In the genomic region with DNA sequence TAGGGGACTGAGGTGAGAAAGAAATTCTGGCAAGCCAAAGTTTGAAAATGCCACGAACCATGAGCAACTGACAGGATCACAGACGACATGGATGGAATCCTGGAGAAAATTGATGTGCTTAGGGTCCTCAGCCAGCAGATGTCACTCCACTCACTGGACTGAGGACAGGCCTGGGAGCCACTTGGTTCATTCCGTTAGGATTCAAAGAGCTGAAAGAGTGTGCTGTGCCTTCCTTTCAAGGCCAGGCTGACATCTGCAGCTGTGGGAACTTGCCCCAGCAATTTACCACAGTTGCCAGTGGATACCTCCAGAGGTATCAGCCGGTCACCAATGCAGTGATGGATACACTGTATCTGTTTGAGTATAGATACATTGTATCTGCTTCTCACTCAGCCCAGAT, we compare ENCODE assay signal across 8 mouse cellular contexts. TPM values are rescaled to one million over a fixed set of nuclear protein-coding genes. Genes with fewer than 3 reads are reported as not detected.
A peak's percentile ranks its signal among the peaks of the same experiment; 100 is the strongest.
DNase-seq lines count a peak whose midpoint lies in the region; ATAC-seq and TF ChIP-seq lines count a peak whose summit lies in the region.
"Had no signal": no experiment of that assay in that cellular context is flagged by ENCODE, and none has a peak within 500 bp of the region (broad histone marks: within the 10 kb centered on the region; RNA-seq: fewer than 3 reads in every experiment).

No protein-coding gene starts in this region.

- no peak overlapping the region for H3K27ac ChIP-seq in kidney, postnatal 0 days
- no peak overlapping the region for H3K27ac ChIP-seq in CH12.LX (ENCODE audit: insufficient read depth, low read depth)

- dilution Hi-C loops in CH12.LX (cut with MboI; ENCODE audit: extremely low pct_ligation_motif_present, extremely low pct_unique_long_range_greater_than_20kb, low sequenced_read_pairs): no loop called here

- no peaks in the 10 kb centered on the region for H3K9me3 ChIP-seq in kidney, postnatal 0 days (replicated peaks; ENCODE audit: low read length)
- H3K9me3 ChIP-seq in CH12.LX (replicated peaks; ENCODE audit: low read length): no peaks in the 10 kb centered on the region

- TF ChIP-seq EP300 in CH12.LX (IDR thresholded peaks at IDR 0.05; ENCODE audit: low read length): no peak

- no peak overlapping the region for H3K4me3 ChIP-seq in kidney, postnatal 0 days (replicated peaks; ENCODE audit: low read depth, low read length)
- H3K4me3 ChIP-seq in CH12.LX (replicated peaks in 1 of 3; ENCODE audit: low read depth in 2 of 3, low read length in 2 of 3, poor library complexity in 1 of 3): no peak overlapping the region

- H3K27me3 ChIP-seq in kidney, postnatal 0 days (ENCODE audit: insufficient read depth, low read length): no peaks in the 10 kb centered on the region
- peaks cover 59% of the 10 kb centered on the region for H3K27me3 ChIP-seq in CH12.LX (replicated peaks)

- 54% methylated on average over 4 of the region's 4 CpGs for WGBS in kidney, postnatal 0 days

- no peak for TF ChIP-seq POLR2A in CH12.LX (IDR thresholded peaks at IDR 0.05; ENCODE audit: low read depth, low read length)

- TF ChIP-seq RAD21 in CH12.LX (IDR thresholded peaks at IDR 0.05; ENCODE audit: low read depth, low read length): peak; percentile 7

- H3K4me2 ChIP-seq in kidney, postnatal 0 days (ENCODE audit: low read length): no peak overlapping the region
- no peak overlapping the region for H3K4me2 ChIP-seq in CH12.LX (ENCODE audit: insufficient read depth, low read depth, poor library complexity, severe bottlenecking)

- H3K36me3 ChIP-seq in kidney, postnatal 0 days (ENCODE audit: insufficient read depth, low read length): no peaks in the 10 kb centered on the region
- H3K36me3 ChIP-seq in CH12.LX (replicated peaks in 1 of 2; ENCODE audit: control insufficient read depth in 1 of 2, insufficient read depth in 1 of 2, low read length in 1 of 2): no peaks in the 10 kb centered on the region

- H3K9ac ChIP-seq in kidney, postnatal 0 days (ENCODE audit: low read depth, low read length): no peak overlapping the region
- no peak overlapping the region for H3K9ac ChIP-seq in CH12.LX (ENCODE audit: insufficient read depth, low read depth)

- ATAC-seq in kidney, postnatal 0 days (replicated peaks; ENCODE audit: low FRiP score, low read depth): no peak

- TF ChIP-seq CTCF in kidney, postnatal 0 days (IDR thresholded peaks at IDR 0.05; ENCODE audit: low read depth): peak; percentile 63
- TF ChIP-seq CTCF in CH12.LX (conservative IDR thresholded peaks at IDR 0.05 in 1 of 2, IDR thresholded peaks at IDR 0.05 in 1 of 2; ENCODE audit: low read depth in 2 of 2, low read length in 2 of 2): peak in 1 of 2 experiments; percentile 47; a peak in 2 of 4 replicates

- no peak for DNase-seq in kidney, postnatal 0 days (ENCODE audit: low spot score)
- DNase-seq in kidney, adult 18-20 months: no peak
- no peak for DNase-seq in CH12.LX (ENCODE audit: extremely low read depth)
- peak; percentile 80 for DNase-seq in ES-CJ7 (ENCODE audit: low read depth, low spot score)
- peak; percentile 62 for DNase-seq in embryo, embryonic 11 days
- DNase-seq in c-Kit-positive CD71-positive TER-119-positive erythroid progenitor cells, embryonic 14.5 days (ENCODE audit: low spot score): no peak
- DNase-seq in right cerebral cortex, postnatal 25 days: no peak
- DNase-seq: thymus, adult 18-20 months had no signal

- H3K4me1 ChIP-seq in kidney, postnatal 0 days (replicated peaks; ENCODE audit: insufficient read depth, low read length): peaks cover 4% of the 10 kb centered on the region; the same call in 1 of the 2 replicates
- peaks cover 0 to 3% of the 10 kb centered on the region in 2 experiments; a peak in 1 of 4 replicates for H3K4me1 ChIP-seq in CH12.LX (ENCODE audit: control insufficient read depth in 1 of 2, insufficient read depth in 2 of 2)

- in situ Hi-C loops in CH12.LX (cut with MboI; ENCODE audit: low pct_ligation_motif_present, low pct_unique_long_range_greater_than_20kb, low sequenced_read_pairs): loop anchor here (5.0 kb wide), 1 partner anchor 112 kb away; a partner anchor contains a TSS

- H3K79me2 ChIP-seq in CH12.LX (replicated peaks; ENCODE audit: control insufficient read depth, extremely low read depth, insufficient read depth, poor library complexity, severe bottlenecking): no peaks in the 10 kb centered on the region

TF ChIP-seq in CH12.LX, 34 proteins besides CTCF, POLR2A, EP300 and RAD21:
- TF ChIP-seq IRF4 (IDR thresholded peaks at IDR 0.05; ENCODE audit: low read depth, low read length) (no peak), RCOR1 (conservative IDR thresholded peaks at IDR 0.05; ENCODE audit: low read depth, low read length) (no peak), ZNF384 (IDR thresholded peaks at IDR 0.05; ENCODE audit: low read depth, low read length) (no peak), MXI1 (IDR thresholded peaks at IDR 0.05; ENCODE audit: low read depth, low read length) (no peak), ZKSCAN1 (IDR thresholded peaks at IDR 0.05; ENCODE audit: borderline replicate concordance, low read depth, low read length) (no peak), SIN3A (IDR thresholded peaks at IDR 0.05; ENCODE audit: low read length) (no peak), TCF12 (IDR thresholded peaks at IDR 0.05; ENCODE audit: low read depth, low read length) (no peak), MEF2A (IDR thresholded peaks at IDR 0.05; ENCODE audit: borderline replicate concordance, low read depth, low read length) (no peak), USF2 (conservative IDR thresholded peaks at IDR 0.05; ENCODE audit: low read depth, low read length) (no peak), ELF1 (IDR thresholded peaks at IDR 0.05; ENCODE audit: low read depth, low read length) (no peak), UBTF (IDR thresholded peaks at IDR 0.05; ENCODE audit: low read depth, low read length) (no peak), JUN (IDR thresholded peaks at IDR 0.05; ENCODE audit: insufficient read depth, low read depth, low read length) (no peak), NELFE (IDR thresholded peaks at IDR 0.05; ENCODE audit: low read depth, low read length) (no peak), SMC3 (IDR thresholded peaks at IDR 0.05; ENCODE audit: low read depth, low read length) (no peak; the same call in 1 of the 2 replicates), MAX (IDR thresholded peaks at IDR 0.05; ENCODE audit: low read length) (no peak), ZMIZ1 (IDR thresholded peaks at IDR 0.05; ENCODE audit: low read depth, low read length) (no peak), HCFC1 (IDR thresholded peaks at IDR 0.05; ENCODE audit: low read depth, low read length) (no peak), MAZ (IDR thresholded peaks at IDR 0.05; ENCODE audit: low read depth, low read length) (no peak), USF1 (IDR thresholded peaks at IDR 0.05; ENCODE audit: low read depth, low read length) (no peak), ETS1 (conservative IDR thresholded peaks at IDR 0.05; ENCODE audit: low read depth, low read length) (no peak)

RNA-seq across cellular contexts. Expression of a gene that starts 41.1 kb away (rescaled TPM):
- polyA plus RNA-seq in kidney, postnatal 0 days (2015; fragmentation: Nextera tagmentation; extraction: Ambion mirVana): 58.2 and 62.3 TPM in 2 replicates
- total RNA-seq in CH12.LX (2012; rRNA removed) (not detected in 2 replicates), CH12.LX (2014; rRNA removed) (not detected in 2 replicates)
- polyA plus RNA-seq in CH12.LX (2012; ENCODE audit: insufficient read length, low read depth): 0.18 TPM in 1 of 2 replicates, not detected in the other

Comparison
In these comparisons a context has a peak if more than half of its experiments do, and no peak if none do; other contexts are left out.
1. DNase-seq: peak in ES-CJ7 (single experiment) and embryo, embryonic 11 days (single experiment); none in kidney, postnatal 0 days (single experiment), kidney, adult 18-20 months (single experiment), CH12.LX (single experiment), c-Kit-positive CD71-positive TER-119-positive erythroid progenitor cells, embryonic 14.5 days (single experiment) and right cerebral cortex, postnatal 25 days (single experiment).
2. RNA of a gene that starts 41.1 kb away (polyA plus RNA-seq): 58.2 to 62.3 TPM in kidney, postnatal 0 days; 0.18 TPM in CH12.LX; every median in the first group is over 10 times any median in the second.